Mouse (Mus musculus): ENCODE measurements around the gene Tst. TPM values are rescaled to one million over a fixed set of nuclear protein-coding genes. Genes with fewer than 3 reads are reported as not detected.

Gene Tst
- total RNA-seq, 2 experiments from 2014 or later: 15.8 to 29.3 TPM

DNA sequence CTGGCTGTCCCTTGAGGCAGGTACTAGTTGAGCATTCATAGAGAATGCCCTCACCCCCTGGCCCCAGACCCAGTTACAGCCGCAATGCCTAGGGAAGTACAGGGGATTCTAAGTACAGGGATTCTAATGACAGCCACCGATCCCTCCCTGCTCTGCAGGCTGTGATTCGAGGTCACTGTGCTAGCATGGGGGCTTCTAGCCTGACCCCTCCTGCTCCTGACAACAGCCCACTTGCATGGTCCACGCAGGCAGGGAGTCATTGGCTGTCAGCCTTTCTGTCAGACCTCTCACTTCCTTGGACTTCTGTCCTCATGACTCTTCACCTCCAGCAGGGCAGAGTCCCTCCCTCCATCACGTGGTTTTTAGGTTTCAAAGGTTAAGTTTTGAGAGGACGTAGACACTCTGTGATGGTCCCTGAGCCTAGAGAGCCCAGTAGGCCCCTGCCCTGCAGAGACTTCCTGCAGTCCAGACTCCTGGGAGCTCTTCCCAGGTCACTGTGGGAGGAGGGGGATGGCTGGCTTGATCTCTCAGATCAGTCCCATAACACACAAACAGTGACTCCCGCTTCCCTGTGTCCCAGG, 25.9 kb upstream of the Tst start:
- no peak for ATAC-seq (replicated peaks; ENCODE audit: low FRiP score, poor library complexity, severe bottlenecking)

- ATAC-seq (replicated peaks; ENCODE audit: low FRiP score, poor library complexity, severe bottlenecking): no peak
Measured at GRCm38 (mm10) chr15:78430874-78431273, 25.2 kb upstream of the Tst start.

GRCm38 (mm10) chr15:78429871-78430622, 24.3 kb upstream of the Tst start:
- no peak for ATAC-seq (replicated peaks; ENCODE audit: low FRiP score, poor library complexity, severe bottlenecking)

DNA sequence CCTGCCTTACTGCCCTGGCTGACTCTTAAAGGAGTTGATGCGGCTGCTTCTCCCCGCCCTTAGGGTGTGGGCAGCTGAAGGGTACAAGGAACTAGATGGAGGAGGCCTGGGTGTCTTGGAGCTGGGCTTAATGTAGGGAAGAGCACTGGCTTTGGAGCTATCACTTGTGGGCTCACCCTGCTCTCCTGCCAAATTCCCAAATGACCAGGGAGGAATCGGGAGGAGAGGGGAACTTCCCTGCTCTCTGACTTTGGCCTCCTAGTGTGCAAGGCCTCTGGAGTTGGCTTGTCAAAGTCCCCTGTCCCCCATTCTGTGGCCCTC, 23.4 kb upstream of the Tst start:
- no peak for ATAC-seq (replicated peaks; ENCODE audit: low FRiP score, poor library complexity, severe bottlenecking)

- no peak for ATAC-seq (replicated peaks; ENCODE audit: low FRiP score, poor library complexity, severe bottlenecking)
Measured at GRCm38 (mm10) chr15:78428391-78429138, 22.9 kb upstream of the Tst start, which contains the start of gene Kctd17. Gene Kctd17 (plus strand): TSS chr15:78428564.

DNA sequence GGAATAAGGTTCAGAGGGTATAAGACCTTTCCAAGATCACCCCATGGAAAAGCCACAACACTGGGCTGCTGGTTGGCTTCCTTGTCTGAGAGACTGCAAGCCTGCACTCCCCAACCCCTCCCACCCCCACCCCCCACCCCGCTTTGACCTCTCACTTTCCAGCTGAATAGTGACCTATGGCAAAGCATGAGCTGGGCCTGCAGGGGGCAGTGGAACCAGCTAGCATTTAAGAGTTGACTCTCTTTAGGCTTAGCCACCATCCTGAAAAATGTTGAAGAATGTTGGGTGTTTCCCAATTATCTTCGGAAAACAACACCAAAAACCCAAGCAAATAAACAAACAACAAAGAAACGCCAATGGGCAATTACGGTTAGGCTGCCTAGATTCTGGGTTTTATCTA, 19.5 kb upstream of the Tst start:
- no peak for ATAC-seq (replicated peaks; ENCODE audit: low FRiP score, poor library complexity, severe bottlenecking)

GRCm38 (mm10) chr15:78424507-78424906, 18.8 kb upstream of the Tst start:
- no peak for ATAC-seq (replicated peaks; ENCODE audit: low FRiP score, poor library complexity, severe bottlenecking)

DNA sequence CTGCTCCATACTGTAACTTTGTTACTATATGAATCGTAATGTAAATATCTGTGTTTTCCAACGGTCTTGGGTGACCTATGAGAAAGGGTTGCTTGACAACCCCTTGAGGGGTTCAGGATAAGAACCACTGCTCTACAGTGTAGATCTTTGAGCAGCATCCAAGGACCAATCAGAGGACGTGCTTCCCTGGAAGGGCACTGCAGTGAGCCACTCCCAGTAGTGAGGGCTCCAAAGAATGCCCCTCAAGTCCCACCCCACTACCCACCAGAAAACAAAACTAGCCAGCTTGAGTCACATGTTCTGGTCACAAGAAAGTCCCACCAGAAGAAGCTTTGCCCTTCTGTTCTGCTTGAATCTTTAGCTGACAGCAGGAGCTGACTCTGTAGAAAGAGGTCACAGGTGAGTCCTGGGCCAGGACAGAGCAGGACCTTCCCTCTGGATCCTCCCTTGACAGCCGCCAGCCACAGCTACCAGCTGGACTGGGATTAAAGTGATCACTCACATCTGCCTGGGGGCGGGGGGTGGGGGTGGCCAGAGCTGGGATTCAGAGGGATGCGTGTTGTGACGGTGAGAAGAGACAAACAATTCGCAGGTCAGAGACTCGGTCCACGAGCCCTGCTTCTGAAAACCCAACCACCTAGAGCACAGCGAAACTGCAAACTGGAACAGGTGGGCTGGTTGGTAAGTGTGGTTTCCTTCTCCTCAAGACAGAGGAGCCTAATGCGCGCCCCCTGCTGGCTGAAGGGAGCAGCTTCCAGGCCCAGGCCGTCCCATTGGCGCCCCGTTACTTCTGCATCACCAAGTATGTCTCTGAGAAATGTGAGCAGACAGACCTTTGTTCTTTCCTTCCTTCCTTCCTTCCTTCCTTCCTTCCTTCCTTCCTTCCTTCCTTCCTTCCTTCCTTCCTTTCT, 16.6 kb upstream of the Tst start:
- peak; percentile 87 for ATAC-seq (replicated peaks; ENCODE audit: low FRiP score, poor library complexity, severe bottlenecking)

DNA sequence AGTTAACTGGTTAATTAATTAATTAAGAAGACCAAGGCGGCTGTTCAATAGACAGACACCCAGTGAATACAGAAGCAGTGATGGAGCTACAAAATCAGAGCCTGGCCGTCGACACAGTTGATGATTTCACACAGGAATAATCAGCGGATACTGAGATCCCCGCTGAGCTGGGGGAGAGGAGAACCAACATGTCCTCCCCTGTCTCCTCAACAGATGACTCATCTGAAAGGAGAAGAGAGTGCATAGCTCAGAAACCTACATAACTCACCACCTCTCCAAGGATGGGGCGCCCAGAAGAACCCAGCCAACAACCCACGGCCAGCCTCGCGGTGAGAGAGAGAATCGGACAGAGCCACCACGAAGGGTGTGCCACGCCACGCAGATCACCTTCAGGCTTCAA, 14.7 kb upstream of the Tst start:
- ATAC-seq (replicated peaks; ENCODE audit: low FRiP score, poor library complexity, severe bottlenecking): no peak

- ATAC-seq (replicated peaks; ENCODE audit: low FRiP score, poor library complexity, severe bottlenecking): no peak
Measured at GRCm38 (mm10) chr15:78416937-78417336, 11.2 kb upstream of the Tst start.

GRCm38 (mm10) chr15:78414157-78414556, 8.4 kb upstream of the Tst start:
- no peak for ATAC-seq (replicated peaks; ENCODE audit: low FRiP score, poor library complexity, severe bottlenecking)

- no peak; the same call in 1 of the 2 replicates for ATAC-seq (replicated peaks; ENCODE audit: low FRiP score, poor library complexity, severe bottlenecking)
Measured at GRCm38 (mm10) chr15:78413719-78414117, 8.0 kb upstream of the Tst start.

GRCm38 (mm10) chr15:78413083-78413718, 7.5 kb upstream of the Tst start:
- ATAC-seq (replicated peaks; ENCODE audit: low FRiP score, poor library complexity, severe bottlenecking): peak; percentile 90

DNA sequence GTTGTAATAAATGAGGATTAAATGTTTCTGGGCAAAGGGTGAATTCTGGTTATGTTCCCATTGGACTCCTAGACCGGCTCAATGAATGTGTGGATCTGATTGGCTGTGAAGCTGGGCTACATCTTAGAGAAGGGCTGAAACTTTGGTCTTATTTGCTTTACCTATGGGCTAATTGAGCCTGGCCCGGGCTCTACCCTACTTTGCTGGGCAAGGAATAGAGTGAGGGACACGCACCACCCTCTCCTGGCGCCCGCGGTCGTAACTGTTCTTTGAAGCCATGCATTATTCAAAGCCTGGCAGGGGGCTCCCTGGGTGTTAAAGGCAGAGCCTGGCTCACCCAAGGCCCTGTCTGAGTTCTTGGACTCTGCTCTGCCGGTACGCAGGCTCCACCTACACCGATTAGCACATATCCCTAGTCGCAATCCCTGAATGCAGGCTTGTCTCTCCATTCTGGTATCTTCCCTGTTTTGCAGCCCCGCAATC, 3.9 kb upstream of the Tst start:
- ATAC-seq (replicated peaks; ENCODE audit: low FRiP score, poor library complexity, severe bottlenecking): no peak

GRCm38 (mm10) chr15:78406293-78406934, 707 bp upstream of the Tst start, which contains the start of gene Mpst:
Gene Mpst (plus strand): TSS chr15:78406416.
- peak; percentile 83 for ATAC-seq (replicated peaks; ENCODE audit: low FRiP score, poor library complexity, severe bottlenecking)

DNA sequence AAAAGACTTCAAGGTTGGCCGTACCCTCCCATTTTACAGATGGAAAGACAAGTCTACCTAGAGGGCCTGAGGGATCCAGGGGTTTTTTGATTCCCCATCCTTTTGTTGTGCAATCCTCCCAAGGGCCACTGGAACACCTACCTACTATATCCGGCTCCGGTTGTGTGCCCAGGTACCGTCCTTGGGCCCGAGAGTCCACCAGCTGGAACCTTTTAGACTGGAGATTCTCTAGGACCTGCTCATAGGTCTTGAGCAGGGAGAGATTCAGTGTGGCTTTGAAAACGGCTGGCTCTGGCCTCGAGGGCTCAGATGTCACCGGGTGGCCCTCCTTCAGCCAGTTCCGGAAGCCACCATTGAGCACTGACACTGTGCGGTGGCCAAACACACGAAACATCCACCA, 609 bp downstream of the Tst start:
- ATAC-seq (replicated peaks; ENCODE audit: low FRiP score, poor library complexity, severe bottlenecking): no peak

DNA sequence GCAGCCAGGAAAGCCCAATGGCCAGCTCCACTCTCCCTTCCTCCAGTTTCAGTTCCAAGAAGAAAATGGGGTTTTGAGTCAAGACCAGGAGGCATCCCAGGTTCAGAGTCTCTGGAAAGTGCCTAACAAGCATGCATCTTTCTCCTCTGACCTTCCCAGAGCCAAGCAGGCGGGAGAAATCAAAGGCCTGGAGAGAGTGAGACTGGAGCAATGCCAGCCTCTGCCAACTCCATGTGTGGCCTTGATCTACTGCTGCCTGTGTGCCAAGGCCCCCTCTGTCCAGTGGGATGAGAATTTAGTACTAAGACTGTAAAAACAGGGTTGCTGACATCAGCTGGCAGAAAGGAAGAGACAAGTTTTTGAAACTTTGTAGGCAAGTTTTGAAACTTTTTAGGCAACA, 1.8 kb downstream of the Tst start:
- no peak for ATAC-seq (replicated peaks; ENCODE audit: low FRiP score, poor library complexity, severe bottlenecking)

DNA sequence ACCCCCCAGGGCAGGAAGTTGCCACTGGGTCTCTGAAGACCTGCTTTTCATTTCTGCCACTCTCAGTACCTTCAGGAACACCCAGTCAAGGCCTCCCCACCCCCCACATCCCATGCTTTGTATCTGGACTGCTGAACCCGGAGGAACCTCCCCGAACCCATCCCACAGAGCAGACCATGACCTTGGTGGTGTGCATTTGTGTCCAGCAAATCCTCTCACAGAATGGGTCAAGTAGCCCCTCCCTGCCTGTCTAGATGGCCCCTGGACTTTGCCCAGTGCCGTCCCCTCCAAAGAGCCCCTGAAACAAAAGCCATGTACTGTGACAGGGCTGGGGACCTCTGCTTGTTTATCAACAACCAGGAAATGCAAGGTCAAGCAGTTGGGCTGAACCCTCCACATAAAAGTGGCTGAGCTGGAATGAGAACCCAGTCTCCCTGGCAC, 2.4 kb downstream of the Tst start:
- no peak for ATAC-seq (replicated peaks; ENCODE audit: low FRiP score, poor library complexity, severe bottlenecking)

DNA sequence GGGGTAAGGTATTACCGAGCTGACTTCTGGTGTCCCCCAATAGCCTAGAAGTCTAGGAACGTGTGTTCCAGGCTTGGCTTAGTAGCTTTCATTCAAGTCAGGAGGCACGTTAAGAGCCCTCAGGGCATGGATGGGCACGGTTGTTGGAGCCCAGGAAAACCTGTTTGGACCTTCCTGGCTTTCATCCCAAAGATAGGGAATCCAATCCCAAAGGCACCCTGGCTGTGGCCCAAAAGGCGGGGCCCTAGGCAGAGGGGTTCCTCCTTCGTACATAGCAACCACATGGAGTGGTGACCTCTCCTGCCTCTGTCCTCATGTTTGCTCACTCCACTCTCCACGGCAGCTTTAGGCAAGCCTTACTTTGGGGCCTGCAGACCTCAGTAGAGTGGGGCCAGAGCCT, 3.3 kb downstream of the Tst start:
- no peak for ATAC-seq (replicated peaks; ENCODE audit: low FRiP score, poor library complexity, severe bottlenecking)
